Mouse (Mus musculus) intestine, embryonic 14.5 days (tissue): ENCODE measurements at regions not wholly inside any gene's neighbourhood (a gene's known extent, or its start where the extent isn't known, plus 50 kb on each side); places are given as distances from the start of the nearest gene placed in this dataset.

Experiments
- ATAC-seq: fragments of 200-750 bp; cut with Nextera tagmentation; replicated peaks from 2 replicates; pipeline ENCODE4 v1.8.0; 2017; ENCODE audit warnings: low read depth, moderate number of reproducible peaks, moderate TSS enrichment, moderate library complexity; ENCODE audit not compliant: low FRiP score, low TSS enrichment
- DNase-seq: peaks from one replicate; pipeline ENCODE4 v3.0.0-alpha.2; 2018; ENCODE audit warnings: low spot score
- H3K27ac ChIP-seq: fragments of 300-500 bp; sonication (generic); 2 replicates; pipeline ENCODE4 v1.5.1; 2014; ENCODE audit warnings: low read depth, mild to moderate bottlenecking, control low read depth
- H3K27me3 ChIP-seq: fragments of 300-500 bp; sonication (generic); replicated peaks from 2 replicates; pipeline ENCODE4 v1.6.1; 2014; ENCODE audit warnings: low read length, control low read depth; ENCODE audit not compliant: control insufficient read depth, insufficient read depth
- H3K36me3 ChIP-seq: fragments of 300-500 bp; sonication (generic); 2 replicates; pipeline ENCODE4 v1.6.1; 2014; ENCODE audit warnings: low read length, control low read depth; ENCODE audit not compliant: control insufficient read depth, insufficient read depth
- H3K4me1 ChIP-seq: fragments of 300-500 bp; sonication (generic); replicated peaks from 2 replicates; pipeline ENCODE4 v1.6.1; 2014; ENCODE audit warnings: low read length, control low read depth, mixed read lengths; ENCODE audit not compliant: control insufficient read depth, insufficient read depth
- H3K4me2 ChIP-seq: fragments of 300-500 bp; sonication (generic); 2 replicates; pipeline ENCODE4 v1.6.1; 2014; ENCODE audit warnings: low read length
- H3K4me3 ChIP-seq: fragments of 300-500 bp; sonication (generic); 2 replicates; pipeline ENCODE4 v1.5.1; 2014; ENCODE audit warnings: low read depth, low read length, control low read depth, mixed read lengths
- H3K9ac ChIP-seq: fragments of 300-500 bp; sonication (generic); 2 replicates; pipeline ENCODE4 v1.6.1; 2014; ENCODE audit warnings: mild to moderate bottlenecking, low read length
- H3K9me3 ChIP-seq: fragments of 300-500 bp; sonication (generic); 2 replicates; pipeline ENCODE4 v1.6.1; 2016; ENCODE audit warnings: low read length, control low read depth; ENCODE audit not compliant: control insufficient read depth
- WGBS: fragments of 180-500 bp; shearing (Covaris S2); extraction: QIAGEN DNeasy Blood & Tissue Kit; methylation state at CpG from one replicate; pipeline ENCODE4 v1.1.7; 2014; 5-methylcytosine and 5-hydroxymethylcytosine counted together

- WGBS, result 84% methylated on average over 4 of the region's 4 CpGs
- Histone ChIP-seq H3K4me3 (no peak overlapping the region), H3K27ac (no peak overlapping the region), H3K36me3 (no peaks in the 10 kb centered on the region), H3K9me3 (no peaks in the 10 kb centered on the region), H3K4me2 (no peak overlapping the region), H3K9ac (no peak overlapping the region), H3K4me1 (no peaks in the 10 kb centered on the region), H3K27me3 (no peaks in the 10 kb centered on the region)
- ATAC-seq (no peak), DNase-seq (no peak)
These were observed 132.6 kb upstream of the 1700016C15Rik start for GRCm38 (mm10) chr1:177597036-177597435.

DNA sequence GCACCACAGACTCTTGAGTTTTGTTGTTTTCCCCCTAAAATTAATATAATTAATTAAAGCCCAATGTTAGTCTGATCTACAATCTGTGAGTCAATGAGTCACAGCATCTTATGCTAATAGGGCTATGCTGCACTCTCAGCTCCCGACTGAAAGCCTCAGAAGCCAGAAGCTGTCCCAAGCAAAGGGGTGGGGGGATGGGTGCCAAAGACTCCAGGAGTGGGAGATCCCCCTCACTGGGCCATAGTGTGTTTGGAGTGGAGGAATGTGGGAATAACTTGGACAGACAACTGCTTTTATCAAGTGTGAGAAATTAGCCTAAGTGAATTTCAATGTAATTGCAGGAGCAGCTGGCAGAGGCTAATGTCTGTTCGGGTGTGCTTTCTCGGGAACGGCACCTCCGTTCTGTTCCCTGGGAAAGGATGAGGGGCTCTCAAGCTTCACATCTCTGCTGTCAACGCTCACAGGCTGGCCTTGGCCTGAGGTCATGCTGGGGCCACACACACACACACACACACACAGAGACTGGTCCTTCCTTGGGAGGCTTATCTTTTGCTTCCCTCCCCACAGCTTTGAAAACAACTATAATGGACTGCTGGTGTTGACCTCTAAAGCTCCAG is 124.2 kb upstream of the 1700016C15Rik start:
- Histone ChIP-seq H3K27ac (no peak overlapping the region), H3K9me3 (no peaks in the 10 kb centered on the region), H3K4me1 (no peaks in the 10 kb centered on the region), H3K4me3 (no peak overlapping the region), H3K36me3 (no peaks in the 10 kb centered on the region), H3K4me2 (no peak overlapping the region), H3K27me3 (no peaks in the 10 kb centered on the region), H3K9ac (no peak overlapping the region)
- WGBS, result 35% methylated on average over 6 of the region's 6 CpGs
- DNase-seq (no peak), ATAC-seq (no peak)

GRCm38 (mm10) chr1:177607565-177607964 is 122.0 kb upstream of the 1700016C15Rik start:
- ATAC-seq (no peak), DNase-seq (no peak)
- no peaks in the 10 kb centered on the region for H3K4me1 ChIP-seq
- no peak overlapping the region for H3K9ac ChIP-seq
- no peak overlapping the region for H3K27ac ChIP-seq
- no peaks in the 10 kb centered on the region for H3K9me3 ChIP-seq
- no peaks in the 10 kb centered on the region for H3K27me3 ChIP-seq
- no peaks in the 10 kb centered on the region for H3K36me3 ChIP-seq
- 82% methylated on average over 2 of the region's 2 CpGs for WGBS
- H3K4me3 ChIP-seq, result no peak overlapping the region
- H3K4me2 ChIP-seq, result no peak overlapping the region

GRCm38 (mm10) chr1:177608551-177609020 is 121.0 kb upstream of the 1700016C15Rik start:
- 86% methylated on average over 18 of the region's 18 CpGs for WGBS
- no peaks in the 10 kb centered on the region for H3K36me3 ChIP-seq
- ATAC-seq, result no peak

GRCm38 (mm10) chr1:177609226-177609625 is 120.4 kb upstream of the 1700016C15Rik start:
- Histone ChIP-seq H3K36me3 (no peaks in the 10 kb centered on the region), H3K9ac (no peak overlapping the region), H3K4me3 (no peak overlapping the region), H3K9me3 (no peaks in the 10 kb centered on the region), H3K27me3 (no peaks in the 10 kb centered on the region), H3K4me2 (no peak overlapping the region), H3K4me1 (no peaks in the 10 kb centered on the region), H3K27ac (no peak overlapping the region)
- no peak for DNase-seq
- 79% methylated on average over 2 of the region's 2 CpGs for WGBS
- ATAC-seq, result no peak

More at GRCm38 (mm10) chr1:177608551-177609020, 121.0 kb upstream of the 1700016C15Rik start:
- H3K27ac ChIP-seq, result no peak overlapping the region
- no peak overlapping the region for H3K4me3 ChIP-seq
- no peak overlapping the region for H3K9ac ChIP-seq
- H3K4me2 ChIP-seq, result no peak overlapping the region
- no peak for DNase-seq
- H3K9me3 ChIP-seq, result no peaks in the 10 kb centered on the region
- no peaks in the 10 kb centered on the region for H3K27me3 ChIP-seq
- H3K4me1 ChIP-seq, result no peaks in the 10 kb centered on the region

DNA sequence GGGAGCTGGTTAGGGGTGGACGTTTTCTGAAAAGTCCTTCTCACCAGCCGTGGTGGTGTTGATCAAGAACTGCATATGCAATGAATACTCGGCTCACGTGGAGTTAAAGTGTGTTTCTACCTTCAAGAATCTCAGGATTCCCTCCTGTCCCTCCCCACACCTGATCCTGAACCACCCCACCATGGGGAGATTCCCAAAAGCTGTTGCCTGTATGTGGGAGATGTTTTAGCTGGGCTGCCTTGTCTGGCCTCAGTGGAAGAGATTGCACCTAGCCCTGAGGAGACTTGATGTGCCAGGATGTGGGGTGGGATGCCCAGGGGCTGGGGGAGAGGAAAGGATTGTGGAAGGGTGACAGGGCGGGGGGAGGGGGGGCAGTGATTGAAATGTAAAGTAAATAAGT is 119.9 kb upstream of the 1700016C15Rik start:
- no peak overlapping the region for H3K9ac ChIP-seq
- H3K4me2 ChIP-seq, result no peak overlapping the region
- H3K27ac ChIP-seq, result no peak overlapping the region
- H3K9me3 ChIP-seq, result no peaks in the 10 kb centered on the region
- no peaks in the 10 kb centered on the region for H3K27me3 ChIP-seq
- H3K4me3 ChIP-seq, result no peak overlapping the region
- DNase-seq, result no peak
- H3K36me3 ChIP-seq, result no peaks in the 10 kb centered on the region
- no peak for ATAC-seq
- WGBS, result 80% methylated on average over 5 of the region's 5 CpGs
- no peaks in the 10 kb centered on the region for H3K4me1 ChIP-seq

- ATAC-seq (no peak), DNase-seq (no peak)
- Histone ChIP-seq H3K9me3 (no peaks in the 10 kb centered on the region), H3K27ac (no peak overlapping the region), H3K4me1 (no peaks in the 10 kb centered on the region), H3K4me3 (no peak overlapping the region), H3K4me2 (no peak overlapping the region), H3K9ac (no peak overlapping the region), H3K27me3 (no peaks in the 10 kb centered on the region), H3K36me3 (no peaks in the 10 kb centered on the region)
- 61% methylated on average over 2 of the region's 2 CpGs for WGBS
These were observed 119.5 kb upstream of the 1700016C15Rik start for GRCm38 (mm10) chr1:177610156-177610555.

DNA sequence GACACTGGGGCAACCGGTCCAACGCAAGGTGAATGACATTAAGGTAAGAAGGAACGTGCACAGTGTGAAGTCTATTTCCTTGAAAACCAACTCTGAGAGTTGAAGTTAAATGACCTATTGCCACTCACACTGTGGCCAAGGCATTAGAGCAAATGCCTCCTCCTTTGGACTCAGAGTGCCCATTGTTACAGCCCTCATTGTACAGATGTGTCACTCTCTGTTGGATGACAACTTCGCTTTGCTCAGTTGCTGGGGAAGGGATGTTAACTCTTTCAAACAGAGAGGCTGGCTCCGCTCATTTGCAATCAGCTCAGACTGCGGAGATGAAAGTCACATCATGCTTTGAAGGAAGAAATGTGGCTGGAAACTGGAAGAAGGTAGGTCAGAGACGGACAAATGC is 117.1 kb upstream of the 1700016C15Rik start:
- H3K4me1 ChIP-seq, result no peaks in the 10 kb centered on the region
- H3K36me3 ChIP-seq, result no peaks in the 10 kb centered on the region
- H3K4me3 ChIP-seq, result no peak overlapping the region
- ATAC-seq (no peak), DNase-seq (no peak)
- H3K27ac ChIP-seq, result no peak overlapping the region
- no peak overlapping the region for H3K9ac ChIP-seq
- H3K9me3 ChIP-seq, result no peaks in the 10 kb centered on the region
- no peaks in the 10 kb centered on the region for H3K27me3 ChIP-seq
- WGBS, result 79% methylated on average over 7 of the region's 7 CpGs
- no peak overlapping the region for H3K4me2 ChIP-seq

- Histone ChIP-seq H3K27ac (no peak overlapping the region), H3K27me3 (no peaks in the 10 kb centered on the region), H3K9ac (no peak overlapping the region), H3K4me2 (no peak overlapping the region), H3K4me3 (no peak overlapping the region), H3K4me1 (no peaks in the 10 kb centered on the region), H3K36me3 (no peaks in the 10 kb centered on the region), H3K9me3 (no peaks in the 10 kb centered on the region)
- no peak for ATAC-seq
- DNase-seq, result no peak
- WGBS, result 87% methylated on average over 9 of the region's 9 CpGs
These were observed 114.0 kb upstream of the 1700016C15Rik start for GRCm38 (mm10) chr1:177615609-177616008.
